Comparison of ENCODE assay signal across 12 mouse cellular contexts in the genomic region with DNA sequence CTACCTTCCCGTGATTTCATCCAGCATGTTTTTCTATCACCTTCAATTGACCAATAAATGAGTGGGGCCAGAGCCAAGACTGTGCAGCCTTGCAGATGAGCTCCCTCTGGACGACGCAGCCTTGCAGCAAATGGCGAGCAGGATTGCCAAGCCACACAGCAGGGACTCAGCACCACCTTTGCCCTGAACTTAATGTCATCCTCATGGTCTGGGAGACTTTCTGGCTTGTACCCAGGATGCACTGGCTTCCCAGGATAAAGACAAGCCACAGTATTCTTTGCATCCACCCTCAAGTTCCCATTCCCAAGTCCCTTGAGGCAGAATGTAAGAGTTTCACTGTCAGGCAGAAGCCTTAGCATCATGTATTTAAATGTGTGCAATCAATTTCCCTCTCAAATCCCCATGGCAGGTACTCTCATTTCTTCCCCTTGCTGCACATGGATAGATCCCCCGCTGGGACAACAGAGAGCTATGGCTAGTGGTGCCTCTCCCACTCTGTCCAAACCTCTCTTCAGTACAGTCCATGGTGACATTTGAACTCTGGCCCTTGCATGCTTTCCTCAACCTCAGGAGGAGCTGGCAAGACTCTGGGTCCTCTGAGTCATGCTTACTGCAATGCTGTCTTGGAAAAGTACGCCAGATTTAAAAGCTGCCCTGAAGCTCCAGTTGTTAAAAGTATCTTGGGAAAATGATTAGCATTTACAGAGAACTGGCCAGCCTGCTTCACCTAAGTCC.
DNase-seq lines count a peak whose midpoint lies in the region; ATAC-seq lines count a peak whose summit lies in the region.
"Had no signal": no experiment of that assay in that cellular context is flagged by ENCODE, and none has a peak within 500 bp of the region (broad histone marks: within the 10 kb centered on the region; RNA-seq: fewer than 3 reads in every experiment).

No protein-coding gene starts in this region.

- no peak overlapping the region for H3K4me2 ChIP-seq in midbrain, embryonic 15.5 days
- H3K4me2 ChIP-seq in midbrain, embryonic 16.5 days (ENCODE audit: low read length) = no peak overlapping the region
- no peak overlapping the region for H3K4me2 ChIP-seq in liver, embryonic 12.5 days
- H3K4me2 ChIP-seq: embryonic facial prominence, embryonic 12.5 days had no signal

- H3K4me1 ChIP-seq in midbrain, embryonic 15.5 days = peaks cover 17% of the 10 kb centered on the region
- H3K4me1 ChIP-seq in midbrain, embryonic 16.5 days (ENCODE audit: control insufficient read depth, insufficient read depth, low read length) = no peaks in the 10 kb centered on the region
- no peaks in the 10 kb centered on the region for H3K4me1 ChIP-seq in liver, embryonic 12.5 days
- H3K4me1 ChIP-seq: embryonic facial prominence, embryonic 12.5 days had no signal

- WGBS in midbrain, embryonic 15.5 days = 58% methylated on average over 6 of the region's 6 CpGs
- WGBS in midbrain, embryonic 16.5 days = 70% methylated on average over 6 of the region's 6 CpGs
- 60% methylated on average over 6 of the region's 6 CpGs for WGBS in liver, embryonic 12.5 days (ENCODE audit: insufficient replicate concordance)

- H3K4me3 ChIP-seq in midbrain, embryonic 15.5 days = no peak overlapping the region
- no peak overlapping the region for H3K4me3 ChIP-seq in midbrain, embryonic 16.5 days (ENCODE audit: low read depth, low read length)
- no peak overlapping the region for H3K4me3 ChIP-seq in liver, embryonic 12.5 days
- H3K4me3 ChIP-seq: embryonic facial prominence, embryonic 12.5 days had no signal

- peak; percentile 54 for DNase-seq in adrenal gland, adult 2 months
- DNase-seq in adrenal gland, postnatal 4 days (ENCODE audit: low spot score in 2 of 2) = no peak
- peak; percentile 55 to 69 for DNase-seq in heart, adult 18-20 months
- no peak for DNase-seq in heart, postnatal 25 days (ENCODE audit: low spot score)
- peak; percentile 22 for DNase-seq in skeletal muscle tissue, adult 2 months (ENCODE audit: low read depth, low spot score)
- DNase-seq: kidney, postnatal 14 days; right cerebral cortex, postnatal 4 days had no signal

- H3K9ac ChIP-seq in midbrain, embryonic 15.5 days = no peak overlapping the region
- H3K9ac ChIP-seq in midbrain, embryonic 16.5 days (ENCODE audit: low read depth, low read length) = no peak overlapping the region
- no peak overlapping the region for H3K9ac ChIP-seq in liver, embryonic 12.5 days
- H3K9ac ChIP-seq: embryonic facial prominence, embryonic 12.5 days had no signal

- ATAC-seq in midbrain, embryonic 15.5 days (replicated peaks) = 0 out of 2 replicates have a peak, but pooled peaks have one; percentile 18
- ATAC-seq in midbrain, embryonic 16.5 days = no peak
- ATAC-seq in liver, embryonic 12.5 days = no peak

- no peaks in the 10 kb centered on the region for H3K27me3 ChIP-seq in midbrain, embryonic 15.5 days (replicated peaks)
- no peaks in the 10 kb centered on the region for H3K27me3 ChIP-seq in midbrain, embryonic 16.5 days (ENCODE audit: control insufficient read depth, insufficient read depth, low read depth, low read length)
- no peaks in the 10 kb centered on the region for H3K27me3 ChIP-seq in liver, embryonic 12.5 days (replicated peaks)
- H3K27me3 ChIP-seq: embryonic facial prominence, embryonic 12.5 days had no signal

- no peaks in the 10 kb centered on the region for H3K9me3 ChIP-seq in midbrain, embryonic 15.5 days
- H3K9me3 ChIP-seq in midbrain, embryonic 16.5 days (replicated peaks; ENCODE audit: control insufficient read depth, low read length, poor library complexity, severe bottlenecking) = no peaks in the 10 kb centered on the region
- no peaks in the 10 kb centered on the region for H3K9me3 ChIP-seq in liver, embryonic 12.5 days (replicated peaks)
- H3K9me3 ChIP-seq: embryonic facial prominence, embryonic 12.5 days; G1E had no signal

- no peaks in the 10 kb centered on the region for H3K36me3 ChIP-seq in midbrain, embryonic 15.5 days (replicated peaks)
- no peaks in the 10 kb centered on the region for H3K36me3 ChIP-seq in midbrain, embryonic 16.5 days (ENCODE audit: control insufficient read depth, insufficient read depth, low read length)
- no peaks in the 10 kb centered on the region for H3K36me3 ChIP-seq in liver, embryonic 12.5 days
- H3K36me3 ChIP-seq: embryonic facial prominence, embryonic 12.5 days; G1E had no signal

- H3K27ac ChIP-seq in midbrain, embryonic 15.5 days = peak overlapping the region; percentile 22; the same call in 1 of the 2 replicates
- H3K27ac ChIP-seq in midbrain, embryonic 16.5 days (ENCODE audit: low read length) = no peak overlapping the region
- H3K27ac ChIP-seq in liver, embryonic 12.5 days = no peak overlapping the region
- H3K27ac ChIP-seq: embryonic facial prominence, embryonic 12.5 days had no signal

- intact Hi-C loops in heart, postnatal 25 days (cut with DNase I) = no loop called here

Comparison
In these comparisons a context has a peak if more than half of its experiments do, and no peak if none do; other contexts are left out.
1. DNase-seq: peak in adrenal gland, adult 2 months (single experiment), heart, adult 18-20 months (2 of 2) and skeletal muscle tissue, adult 2 months (single experiment); none in adrenal gland, postnatal 4 days (0 of 2) and heart, postnatal 25 days (single experiment).